Mouse (Mus musculus) heart, postnatal 0 days (tissue): ENCODE results near the gene Otop3. TPM values are rescaled to one million over a fixed set of nuclear protein-coding genes. Genes with fewer than 3 reads are reported as not detected.
A peak's percentile ranks its signal among the peaks of the same experiment; 100 is the strongest.
"Not testable (repeated sequence)": the region's sequence is repeated elsewhere in the genome, so short reads cannot be mapped to it uniquely, and the experiment has no call there.

ENCODE experiments used
- ATAC-seq: fragments of 200-750 bp; cut with Nextera tagmentation; 2 replicates; pipeline ENCODE4 v1.8.0; 2017; ENCODE audit warnings: low read depth, moderate number of reproducible peaks, moderate library complexity; ENCODE audit not compliant: insufficient read depth
- DNase-seq: peaks from one replicate; pipeline ENCODE4 v3.0.0-alpha.2; 2016; ENCODE audit warnings: low spot score
- H3K27ac ChIP-seq: fragments of 300-500 bp; sonication (generic); 2 replicates; pipeline ENCODE4 v1.5.1; 2014; ENCODE audit warnings: low read depth, mild to moderate bottlenecking
- H3K27me3 ChIP-seq: fragments of 300-500 bp; sonication (generic); 2 replicates; pipeline ENCODE4 v1.6.1; 2014; ENCODE audit warnings: low read length, mixed read lengths; ENCODE audit not compliant: control insufficient read depth, insufficient read depth
- H3K36me3 ChIP-seq: fragments of 300-500 bp; sonication (generic); replicated peaks from 2 replicates; pipeline ENCODE4 v1.6.1; 2014; ENCODE audit warnings: low read length, mixed read lengths; ENCODE audit not compliant: control insufficient read depth, insufficient read depth
- H3K4me1 ChIP-seq: fragments of 300-500 bp; sonication (generic); 2 replicates; pipeline ENCODE4 v1.6.1; 2014; ENCODE audit warnings: antibody characterized with exemption; ENCODE audit not compliant: control insufficient read depth, insufficient read depth
- H3K4me2 ChIP-seq: fragments of 300-500 bp; sonication (generic); 2 replicates; pipeline ENCODE4 v1.6.1; 2014; ENCODE audit warnings: low read depth, mild to moderate bottlenecking, low read length, moderate library complexity
- H3K4me3 ChIP-seq: fragments of 300-500 bp; sonication (generic); 2 replicates; pipeline ENCODE4 v1.5.1; 2014; ENCODE audit warnings: low read depth, low read length
- H3K9ac ChIP-seq: fragments of 300-500 bp; sonication (generic); replicated peaks from 2 replicates; pipeline ENCODE4 v1.6.1; 2014; ENCODE audit warnings: low read depth, low read length, mixed read lengths
- H3K9me3 ChIP-seq: fragments of 300-500 bp; sonication (generic); replicated peaks from 2 replicates; pipeline ENCODE4 v1.6.1; 2016; ENCODE audit warnings: low read length; ENCODE audit not compliant: control insufficient read depth
- CTCF ChIP-seq: IDR thresholded peaks from 2 replicates; pipeline ENCODE4 v1.5.1; 2016; ENCODE audit warnings: antibody characterized with exemption, control low read depth, low read depth
- EP300 ChIP-seq: IDR thresholded peaks from 2 replicates; pipeline ENCODE4 v1.6.1; 2016; ENCODE audit warnings: antibody characterized with exemption, low read depth
- WGBS: fragments of 180-500 bp; shearing (Covaris S2); extraction: QIAGEN DNeasy Blood & Tissue Kit; methylation state at CpG from one replicate; pipeline ENCODE4 v1.1.7; 2014; 5-methylcytosine and 5-hydroxymethylcytosine counted together
- polyA plus RNA-seq: library from polyadenylated mRNA; unstranded; fragments of >200 nt; fragmentation: Nextera tagmentation; extraction: Ambion mirVana; gene quantifications from 2 replicates; pipeline ENCODE4 v1.2.1, GENCODE M21; 2015
- total RNA-seq: library from RNA; depleted of rRNA; stranded (reverse); fragments of >200 nt; gene quantifications from 2 replicates; pipeline ENCODE4 v1.2.3, GENCODE M21; 2014; ENCODE audit warnings: low replicate concordance; rRNA removed

Otop3 gene
- total and polyA plus RNA-seq, 2 experiments from 2014 or later, result not detected

DNA sequence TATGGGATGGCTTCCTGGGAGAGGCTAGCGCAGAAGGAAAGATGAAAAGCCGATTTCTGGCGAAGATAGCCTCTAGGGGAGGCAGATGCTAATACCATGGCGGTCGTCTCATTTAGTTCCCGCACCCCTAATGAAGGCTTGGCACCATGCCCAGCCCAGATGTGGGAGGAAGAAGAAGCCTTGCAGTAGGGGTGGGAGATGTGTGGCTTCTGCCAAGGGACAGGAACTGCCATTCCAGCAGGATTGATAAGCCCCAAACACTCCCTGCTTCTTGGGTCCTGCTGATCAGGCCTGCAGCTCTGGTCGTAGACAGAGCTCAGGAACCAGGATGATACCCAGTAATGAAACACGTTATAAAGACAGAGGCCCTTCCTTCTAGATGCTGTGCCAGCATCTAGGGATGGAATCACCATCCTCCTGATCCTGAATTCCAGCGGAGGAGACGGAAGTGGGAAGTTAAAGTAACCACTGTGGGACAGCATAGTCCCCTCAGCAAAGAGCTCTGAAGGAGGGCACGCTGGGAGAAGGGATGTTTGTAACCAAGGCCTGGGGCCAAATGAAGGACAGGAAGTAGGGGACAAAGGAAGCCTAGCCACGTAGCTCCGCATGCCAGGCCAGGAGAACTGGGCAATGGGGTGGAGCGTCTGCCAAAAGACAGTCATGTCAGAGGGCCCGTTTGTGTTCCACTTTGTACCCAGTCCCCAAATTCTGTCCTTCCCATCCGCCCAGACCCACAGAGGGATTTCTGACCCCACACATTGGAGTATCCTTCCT is 49.4 kb downstream of the Otop3 start:
- 52% methylated on average over 16 of the region's 16 CpGs for WGBS
- DNase-seq (no peak), ATAC-seq (no peak)
- Histone ChIP-seq H3K27me3 (peaks cover 5% of the 10 kb centered on the region; the same call in 1 of the 2 replicates), H3K27ac (peak overlapping the region; percentile 16), H3K9me3 (no peaks in the 10 kb centered on the region), H3K4me3 (no peak overlapping the region), H3K36me3 (no peaks in the 10 kb centered on the region), H3K9ac (no peak overlapping the region), H3K4me1 (peaks cover 10% of the 10 kb centered on the region), H3K4me2 (peak overlapping the region; percentile 98; the same call in 1 of the 2 replicates)
- no peak for TF ChIP-seq CTCF
- no peak for TF ChIP-seq EP300

DNA sequence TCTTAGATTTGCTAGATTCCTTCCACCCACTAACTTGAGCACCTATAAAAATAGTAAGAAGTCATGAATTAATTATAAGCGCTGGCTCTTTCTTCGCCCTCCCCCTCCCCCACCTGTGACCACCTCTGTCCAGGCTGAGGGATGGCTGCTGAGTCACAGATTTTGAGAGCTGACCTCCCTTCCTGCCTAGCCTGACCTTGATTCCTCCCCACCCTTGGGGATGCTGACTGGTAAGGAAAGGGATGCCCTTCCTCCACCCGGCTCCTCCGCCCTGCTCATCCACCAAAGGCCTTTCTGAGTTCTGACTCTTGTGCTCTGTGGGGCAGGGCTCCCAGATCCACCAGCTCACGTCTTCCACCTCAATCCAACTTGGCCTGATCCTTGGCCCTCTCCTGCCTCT is 50.1 kb downstream of the Otop3 start:
- H3K4me1 ChIP-seq, result peaks cover 10% of the 10 kb centered on the region
- WGBS, result 82% methylated on average over 5 of the region's 5 CpGs
- no peak for TF ChIP-seq CTCF
- no peak for TF ChIP-seq EP300
- no peak overlapping the region for H3K9ac ChIP-seq
- H3K27me3 ChIP-seq, result peaks cover 5% of the 10 kb centered on the region; the same call in 1 of the 2 replicates
- DNase-seq (no peak), ATAC-seq (no peak)
- no peaks in the 10 kb centered on the region for H3K36me3 ChIP-seq
- no peak overlapping the region for H3K4me3 ChIP-seq
- H3K9me3 ChIP-seq, result no peaks in the 10 kb centered on the region
- no peak overlapping the region for H3K27ac ChIP-seq
- peak overlapping the region; percentile 98; the same call in 1 of the 2 replicates for H3K4me2 ChIP-seq

DNA sequence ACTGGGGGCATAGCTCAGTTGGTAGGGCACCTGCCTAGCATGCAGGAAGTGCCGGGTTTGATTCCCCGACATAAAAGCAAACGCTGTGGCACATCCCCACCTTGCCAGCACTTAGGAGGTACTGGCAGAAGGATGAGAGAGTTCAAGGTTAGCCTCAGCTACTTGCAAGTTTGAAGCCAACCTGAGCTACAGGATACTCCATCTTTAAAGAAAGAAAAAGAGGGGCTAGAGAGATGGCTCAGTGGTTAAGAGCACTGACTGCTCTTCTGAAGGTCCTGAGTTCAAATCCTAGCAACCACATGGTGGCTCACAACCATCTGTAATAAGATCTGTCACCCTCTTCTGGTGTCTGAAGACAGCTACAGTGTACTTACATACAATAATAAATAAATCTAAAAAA is 52.3 kb downstream of the Otop3 start:
- not testable (repeated sequence) for DNase-seq, H3K9ac ChIP-seq, H3K27ac ChIP-seq, H3K4me1 ChIP-seq, ATAC-seq, H3K9me3 ChIP-seq, H3K4me3 ChIP-seq, H3K4me2 ChIP-seq, H3K27me3 ChIP-seq
- WGBS, result 89% methylated on average over 3 of the region's 3 CpGs
- H3K36me3 ChIP-seq, result peaks cover 17% of the 10 kb centered on the region

DNA sequence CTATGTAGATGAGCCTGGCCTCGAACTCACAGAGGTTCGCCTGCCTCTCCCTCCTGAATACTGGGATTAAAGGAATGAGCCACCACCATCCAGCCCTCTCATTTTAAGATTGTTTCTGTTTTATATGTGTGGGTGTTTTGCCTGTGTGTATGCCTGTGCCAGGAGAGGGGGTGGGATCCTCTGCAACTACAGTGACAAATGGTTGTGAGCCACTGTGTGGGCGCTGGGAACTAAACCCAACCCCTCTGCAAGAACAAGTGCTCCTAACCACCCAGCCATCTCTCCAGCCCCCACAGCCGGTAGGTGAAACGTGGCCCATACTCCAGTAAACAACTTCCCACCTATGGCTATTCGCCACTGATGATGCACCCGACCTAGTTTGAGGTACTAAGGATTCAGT is 56.8 kb downstream of the Otop3 start:
- Histone ChIP-seq H3K9ac (no peak overlapping the region), H3K4me1 (no peaks in the 10 kb centered on the region), H3K9me3 (no peaks in the 10 kb centered on the region), H3K27ac (no peak overlapping the region), H3K4me3 (no peak overlapping the region), H3K36me3 (peaks cover 26% of the 10 kb centered on the region), H3K4me2 (no peak overlapping the region), H3K27me3 (no peaks in the 10 kb centered on the region)
- no peak for DNase-seq
- no peak for ATAC-seq
- TF ChIP-seq EP300 (no peak), CTCF (no peak)
- WGBS, result 91% methylated on average over 7 of the region's 7 CpGs

DNA sequence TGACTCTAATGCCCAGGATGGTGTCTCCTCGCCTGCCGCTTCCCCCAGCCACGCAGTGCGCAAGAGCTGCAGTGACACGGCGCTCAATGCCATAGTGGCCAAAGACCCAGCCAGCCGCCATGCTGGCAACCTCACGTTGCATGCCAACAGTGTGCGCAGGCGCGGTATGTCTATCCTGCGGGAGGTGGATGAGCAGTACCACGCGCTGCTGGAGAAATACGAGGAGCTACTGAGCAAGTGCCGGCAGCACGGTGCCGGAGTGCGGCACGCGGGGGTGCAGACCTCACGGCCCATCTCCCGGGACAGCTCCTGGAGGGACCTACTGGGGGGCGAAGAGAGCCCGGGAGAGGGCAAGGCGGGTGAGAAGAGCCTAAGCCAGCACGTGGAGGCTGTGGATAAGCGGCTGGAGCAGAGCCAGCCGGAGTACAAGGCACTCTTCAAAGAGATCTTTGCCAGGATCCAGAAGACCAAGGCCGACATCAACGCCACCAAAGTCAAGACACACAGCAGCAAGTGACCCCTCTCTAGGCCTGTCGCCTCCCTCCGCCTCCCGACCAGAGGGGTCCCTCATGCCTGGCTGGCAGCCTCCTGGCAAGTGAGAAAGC is 59.3 kb downstream of the Otop3 start:
- Histone ChIP-seq H3K27me3 (no peaks in the 10 kb centered on the region), H3K4me1 (no peaks in the 10 kb centered on the region), H3K36me3 (peaks cover 26% of the 10 kb centered on the region), H3K9ac (no peak overlapping the region), H3K27ac (no peak overlapping the region), H3K9me3 (no peaks in the 10 kb centered on the region), H3K4me2 (peak overlapping the region; percentile 42), H3K4me3 (peak overlapping the region; percentile 2; the same call in 1 of the 2 replicates)
- 56% methylated on average over 34 of the region's 34 CpGs for WGBS
- ATAC-seq (peak; percentile 53; the same call in 1 of the 2 replicates), DNase-seq (no peak)
- TF ChIP-seq CTCF (no peak), EP300 (no peak)

Other genes with a start within 250 kb of the Otop3 start
- 0.04 and 2.0 TPM in 2 replicates for gene Rab37, start 243.3 kb upstream of the Otop3 start, total RNA-seq
- gene Rab37, start 243.3 kb upstream of the Otop3 start, polyA plus RNA-seq, result 1.1 and 1.3 TPM in 2 replicates
- gene Cd300lf, start 200.7 kb upstream of the Otop3 start, total RNA-seq, result 0.15 and 3.3 TPM in 2 replicates
- gene Cd300lf, start 200.7 kb upstream of the Otop3 start, polyA plus RNA-seq, result 0.63 and 0.96 TPM in 2 replicates
- gene Slc9a3r1, start 171.4 kb upstream of the Otop3 start, total RNA-seq, result 11.3 and 13.6 TPM in 2 replicates
- 12.3 and 14.2 TPM in 2 replicates for gene Slc9a3r1, start 171.4 kb upstream of the Otop3 start, polyA plus RNA-seq
- gene Tmem104, start 147.2 kb upstream of the Otop3 start, total RNA-seq, result 4.1 and 9.0 TPM in 2 replicates
- gene Tmem104, start 147.2 kb upstream of the Otop3 start, polyA plus RNA-seq, result 6.0 and 6.4 TPM in 2 replicates
- gene Nat9, start 146.9 kb upstream of the Otop3 start, total RNA-seq, result 7.7 and 8.0 TPM in 2 replicates
- gene Nat9, start 146.9 kb upstream of the Otop3 start, polyA plus RNA-seq, result 21.1 and 21.6 TPM in 2 replicates
- 0.15 and 1.6 TPM in 2 replicates for gene Grin2c, start 67.5 kb upstream of the Otop3 start, total RNA-seq
- not detected in 2 replicates for gene Grin2c, start 67.5 kb upstream of the Otop3 start, polyA plus RNA-seq
- 13.8 and 18.2 TPM in 2 replicates for gene Fdxr, start 57.7 kb upstream of the Otop3 start, total RNA-seq
- 9.6 and 10.1 TPM in 2 replicates for gene Fdxr, start 57.7 kb upstream of the Otop3 start, polyA plus RNA-seq
- gene Fads6, start 37.1 kb upstream of the Otop3 start, total RNA-seq, result 2.9 and 3.5 TPM in 2 replicates
- gene Fads6, start 37.1 kb upstream of the Otop3 start, polyA plus RNA-seq, result 0.33 and 0.34 TPM in 2 replicates
- gene Otop2, start 27.6 kb upstream of the Otop3 start, total RNA-seq, result 0.12 TPM in 1 of 2 replicates, not detected in the other
- not detected in 2 replicates for gene Otop2, start 27.6 kb upstream of the Otop3 start, polyA plus RNA-seq
- gene Ush1g, start 12.7 kb upstream of the Otop3 start, total RNA-seq, result 0.31 TPM in 1 of 2 replicates, not detected in the other
- gene Ush1g, start 12.7 kb upstream of the Otop3 start, polyA plus RNA-seq, result 0.03 and 0.05 TPM in 2 replicates
- gene Hid1, start 33.0 kb downstream of the Otop3 start, total RNA-seq, result 8.3 and 11.9 TPM in 2 replicates
- gene Hid1, start 33.0 kb downstream of the Otop3 start, polyA plus RNA-seq, result 5.3 and 5.4 TPM in 2 replicates
- gene Cdr2l, start 47.2 kb downstream of the Otop3 start, total RNA-seq, result 23.1 and 26.7 TPM in 2 replicates
- gene Cdr2l, start 47.2 kb downstream of the Otop3 start, polyA plus RNA-seq, result 5.2 and 5.6 TPM in 2 replicates
- gene Mrpl58, start 69.0 kb downstream of the Otop3 start, total RNA-seq, result 107 and 285 TPM in 2 replicates
- 224 and 232 TPM in 2 replicates for gene Mrpl58, start 69.0 kb downstream of the Otop3 start, polyA plus RNA-seq
- gene Atp5h, start 85.2 kb downstream of the Otop3 start, total RNA-seq, result 991 and 1,040 TPM in 2 replicates
- 4,106 and 4,345 TPM in 2 replicates for gene Atp5h, start 85.2 kb downstream of the Otop3 start, polyA plus RNA-seq
- gene Kctd2, start 85.4 kb downstream of the Otop3 start, total RNA-seq, result 8.3 and 8.4 TPM in 2 replicates
- gene Kctd2, start 85.4 kb downstream of the Otop3 start, polyA plus RNA-seq, result 15.1 and 15.6 TPM in 2 replicates
- not detected in 2 replicates for gene Trim80, start 105.8 kb downstream of the Otop3 start, total RNA-seq
- 0.18 and 0.26 TPM in 2 replicates for gene Trim80, start 105.8 kb downstream of the Otop3 start, polyA plus RNA-seq
- gene Slc16a5, start 127.7 kb downstream of the Otop3 start, total RNA-seq, result 0.99 and 3.8 TPM in 2 replicates
- gene Slc16a5, start 127.7 kb downstream of the Otop3 start, polyA plus RNA-seq, result 0.11 and 0.15 TPM in 2 replicates
- gene Armc7, start 140.9 kb downstream of the Otop3 start, total RNA-seq, result 1.8 and 8.7 TPM in 2 replicates
- gene Armc7, start 140.9 kb downstream of the Otop3 start, polyA plus RNA-seq, result 3.3 TPM in 2 replicates
- gene Nt5c, start 157.1 kb downstream of the Otop3 start, total RNA-seq, result 24.5 and 28.0 TPM in 2 replicates
- gene Nt5c, start 157.1 kb downstream of the Otop3 start, polyA plus RNA-seq, result 49.8 and 53.7 TPM in 2 replicates
- 433 and 473 TPM in 2 replicates for gene Jpt1, start 179.7 kb downstream of the Otop3 start, total RNA-seq
- 496 and 503 TPM in 2 replicates for gene Jpt1, start 179.7 kb downstream of the Otop3 start, polyA plus RNA-seq
- 320 and 327 TPM in 2 replicates for gene Sumo2, start 201.5 kb downstream of the Otop3 start, total RNA-seq
- gene Sumo2, start 201.5 kb downstream of the Otop3 start, polyA plus RNA-seq, result 549 and 562 TPM in 2 replicates
- 32.3 and 102 TPM in 2 replicates for gene Nup85, start 229.7 kb downstream of the Otop3 start, total RNA-seq
- gene Nup85, start 229.7 kb downstream of the Otop3 start, polyA plus RNA-seq, result 33.9 and 40.8 TPM in 2 replicates